Mouse (Mus musculus): Measurements from ENCODE around the gene Crispld2.

Crispld2 gene

GRCm38 (mm10) chr8:120034471-120034870 lies 42.2 kb downstream of the Crispld2 start:
- DNase-seq (ENCODE audit: low read depth, low spot score): peak; percentile 41

GRCm38 (mm10) chr8:120036111-120036510 lies 43.9 kb downstream of the Crispld2 start:
- DNase-seq (ENCODE audit: low read depth, low spot score): peak; percentile 65

GRCm38 (mm10) chr8:120036578-120036977 lies 44.3 kb downstream of the Crispld2 start:
- no peak for DNase-seq (ENCODE audit: low read depth, low spot score)

- no peak for DNase-seq (ENCODE audit: low read depth, low spot score)
Measured at GRCm38 (mm10) chr8:120037199-120037598, 45.0 kb downstream of the Crispld2 start.

GRCm38 (mm10) chr8:120037611-120038010 lies 45.4 kb downstream of the Crispld2 start:
- DNase-seq (ENCODE audit: low read depth, low spot score): no peak

GRCm38 (mm10) chr8:120038741-120039140 lies 46.5 kb downstream of the Crispld2 start:
- DNase-seq (ENCODE audit: low read depth, low spot score): no peak

- DNase-seq (ENCODE audit: low read depth, low spot score): no peak
Measured at GRCm38 (mm10) chr8:120039313-120039919, 47.2 kb downstream of the Crispld2 start.

GRCm38 (mm10) chr8:120040861-120041260 lies 48.6 kb downstream of the Crispld2 start:
- peak; percentile 51 for DNase-seq (ENCODE audit: low read depth, low spot score)

GRCm38 (mm10) chr8:120042542-120043312 lies 50.5 kb downstream of the Crispld2 start:
- DNase-seq (ENCODE audit: low read depth, low spot score): no peak

- no peak for DNase-seq (ENCODE audit: low read depth, low spot score)
Measured at GRCm38 (mm10) chr8:120044907-120045306, 52.7 kb downstream of the Crispld2 start.

GRCm38 (mm10) chr8:120045471-120045870 lies 53.2 kb downstream of the Crispld2 start:
- DNase-seq (ENCODE audit: low read depth, low spot score): no peak

- DNase-seq (ENCODE audit: low read depth, low spot score): peak; percentile 50
Measured at GRCm38 (mm10) chr8:120046258-120047020, 54.2 kb downstream of the Crispld2 start.

- DNase-seq (ENCODE audit: low read depth, low spot score): no peak
Measured at GRCm38 (mm10) chr8:120049949-120050348, 57.7 kb downstream of the Crispld2 start.

GRCm38 (mm10) chr8:120050376-120050775 lies 58.1 kb downstream of the Crispld2 start:
- no peak for DNase-seq (ENCODE audit: low read depth, low spot score)

GRCm38 (mm10) chr8:120051006-120051405 lies 58.8 kb downstream of the Crispld2 start:
- no peak for DNase-seq (ENCODE audit: low read depth, low spot score)

GRCm38 (mm10) chr8:120051908-120052307 lies 59.7 kb downstream of the Crispld2 start:
- no peak for DNase-seq (ENCODE audit: low read depth, low spot score)

GRCm38 (mm10) chr8:120052318-120052717 lies 60.1 kb downstream of the Crispld2 start:
- no peak for DNase-seq (ENCODE audit: low read depth, low spot score)

GRCm38 (mm10) chr8:120054833-120055232 lies 62.6 kb downstream of the Crispld2 start:
- DNase-seq (ENCODE audit: low read depth, low spot score): no peak

- DNase-seq (ENCODE audit: low read depth, low spot score): no peak
Measured at GRCm38 (mm10) chr8:120057078-120057477, 64.8 kb downstream of the Crispld2 start.

GRCm38 (mm10) chr8:120062742-120063141 lies 70.5 kb downstream of the Crispld2 start:
- no peak for DNase-seq (ENCODE audit: low read depth, low spot score)

GRCm38 (mm10) chr8:120063326-120063725 lies 71.1 kb downstream of the Crispld2 start:
- peak; percentile 64 for DNase-seq (ENCODE audit: low read depth, low spot score)

GRCm38 (mm10) chr8:120065611-120066010 lies 73.4 kb downstream of the Crispld2 start:
- no peak for DNase-seq (ENCODE audit: low read depth, low spot score)

All from 3T3-L1 (cell line).